Mouse (Mus musculus) CH12.LX (cell line): ENCODE measurements around the gene Alkbh3. TPM values are rescaled to one million over a fixed set of nuclear protein-coding genes. Genes with fewer than 3 reads are reported as not detected.

ENCODE experiments used
- DNase-seq: peaks from one replicate; pipeline ENCODE4 v3.0.0-alpha.2; 2013; ENCODE audit errors: extremely low read depth
- H3K27ac ChIP-seq: 2 replicates; pipeline ENCODE4 v1.5.1; 2012; ENCODE audit warnings: low read depth, mild to moderate bottlenecking, control low read depth, moderate library complexity; ENCODE audit not compliant: insufficient read depth
- H3K27me3 ChIP-seq: replicated peaks from 2 replicates; pipeline ENCODE3; 2012; ENCODE audit warnings: inconsistent platforms
- H3K36me3 ChIP-seq, 2 experiments: replicated peaks in 1 of 2; 2 replicates each; pipeline versions ENCODE3 to v1.6.1; 2012; ENCODE audit warnings: inconsistent platforms in 1 of 2, low read length in 1 of 2, mild to moderate bottlenecking in 1 of 2, mixed read lengths in 1 of 2, moderate library complexity in 1 of 2; ENCODE audit not compliant: control insufficient read depth in 1 of 2, insufficient read depth in 1 of 2
- H3K4me1 ChIP-seq, 2 experiments: 2 replicates each; pipeline ENCODE4 v1.6.1; 2012; ENCODE audit warnings: inconsistent platforms in 1 of 2, moderate library complexity in 1 of 2; ENCODE audit not compliant: insufficient read depth in 2 of 2, control insufficient read depth in 1 of 2
- H3K4me2 ChIP-seq: 2 replicates; pipeline ENCODE4 v1.6.1; 2012; ENCODE audit warnings: low read depth, mild to moderate bottlenecking, control low read depth; ENCODE audit not compliant: poor library complexity, insufficient read depth, severe bottlenecking
- H3K4me3 ChIP-seq, 3 experiments: fragments of 150-350 bp in 1 of 3; sonication (generic) in 1 of 3; replicated peaks in 1 of 3; 2 replicates each; pipeline versions ENCODE3 to v1.5.1; 2011 to 2012; ENCODE audit warnings: low read depth in 2 of 3, low read length in 2 of 3, mild to moderate bottlenecking in 2 of 3, moderate library complexity in 2 of 3, control low read depth in 1 of 3, improper control_type of control experiment in 1 of 3, inconsistent platforms in 1 of 3, mixed read lengths in 1 of 3; ENCODE audit not compliant: poor library complexity in 1 of 3
- H3K79me2 ChIP-seq: replicated peaks from 2 replicates; pipeline ENCODE4 v1.6.1; 2012; ENCODE audit warnings: mild to moderate bottlenecking, moderate library complexity; ENCODE audit not compliant: control insufficient read depth, poor library complexity, insufficient read depth, severe bottlenecking; ENCODE audit errors: extremely low read depth
- H3K9ac ChIP-seq: 2 replicates; pipeline ENCODE4 v1.6.1; 2012; ENCODE audit warnings: low read depth, mild to moderate bottlenecking, control low read depth, moderate library complexity; ENCODE audit not compliant: insufficient read depth
- H3K9me3 ChIP-seq: replicated peaks from 2 replicates; pipeline ENCODE3; 2012; ENCODE audit warnings: low read length, inconsistent platforms, mixed read lengths
- BHLHE40 ChIP-seq: IDR thresholded peaks from 2 replicates; pipeline ENCODE4 v1.6.1; 2011; ENCODE audit warnings: mild to moderate bottlenecking, low read depth, low read length, improper control_type of control experiment
- CHD1 ChIP-seq: IDR thresholded peaks from 2 replicates; pipeline ENCODE4 v1.6.1; 2012; ENCODE audit warnings: low read depth, low read length, improper control_type of control experiment, inconsistent platforms
- CHD2 ChIP-seq: IDR thresholded peaks from 2 replicates; pipeline ENCODE4 v1.6.1; 2011; ENCODE audit warnings: low read length, improper control_type of control experiment
- CTCF ChIP-seq, 2 experiments: IDR thresholded peaks in 1 of 2; conservative IDR thresholded peaks in 1 of 2; 2 replicates each; pipeline ENCODE4 v1.5.1; 2011 to 2012; ENCODE audit warnings: low read depth in 2 of 2, low read length in 2 of 2, improper control_type of control experiment in 1 of 2, inconsistent platforms in 1 of 2, mild to moderate bottlenecking in 1 of 2, moderate library complexity in 1 of 2
- E2F4 ChIP-seq: IDR thresholded peaks from 2 replicates; pipeline ENCODE4 v1.6.1; 2011; ENCODE audit warnings: low read depth, low read length, improper control_type of control experiment; ENCODE audit not compliant: insufficient replicate concordance
- EP300 ChIP-seq: IDR thresholded peaks from 2 replicates; pipeline ENCODE4 v1.6.1; 2011; ENCODE audit warnings: low read length, improper control_type of control experiment
- HCFC1 ChIP-seq: IDR thresholded peaks from 2 replicates; pipeline ENCODE4 v1.6.1; 2012; ENCODE audit warnings: low read depth, mild to moderate bottlenecking, inconsistent platforms, low read length, improper control_type of control experiment
- IRF4 ChIP-seq: IDR thresholded peaks from 2 replicates; pipeline ENCODE4 v1.6.1; 2014; ENCODE audit warnings: low read depth, mild to moderate bottlenecking, inconsistent platforms, low read length, improper control_type of control experiment
- JUND ChIP-seq: conservative IDR thresholded peaks from 2 replicates; pipeline ENCODE4 v1.6.1; 2011; ENCODE audit warnings: low read depth, low read length, improper control_type of control experiment
- KAT2A ChIP-seq: IDR thresholded peaks from 2 replicates; pipeline ENCODE4 v1.6.1; 2012; ENCODE audit warnings: low read length, improper control_type of control experiment, inconsistent platforms; ENCODE audit not compliant: insufficient replicate concordance
- MAFK ChIP-seq: IDR thresholded peaks from 2 replicates; pipeline ENCODE4 v1.6.1; 2011; ENCODE audit warnings: low read length, improper control_type of control experiment; ENCODE audit not compliant: insufficient replicate concordance
- MXI1 ChIP-seq: IDR thresholded peaks from 2 replicates; pipeline ENCODE4 v1.6.1; 2011; ENCODE audit warnings: mild to moderate bottlenecking, low read depth, low read length, improper control_type of control experiment
- RAD21 ChIP-seq: IDR thresholded peaks from 2 replicates; pipeline ENCODE4 v1.6.1; 2011; ENCODE audit warnings: low read depth, mild to moderate bottlenecking, low read length, improper control_type of control experiment, moderate library complexity
- SIN3A ChIP-seq: IDR thresholded peaks from 2 replicates; pipeline ENCODE4 v1.6.1; 2012; ENCODE audit warnings: low read length, improper control_type of control experiment, inconsistent platforms
- SMC3 ChIP-seq: IDR thresholded peaks from 2 replicates; pipeline ENCODE4 v1.6.1; 2011; ENCODE audit warnings: low read depth, low read length, improper control_type of control experiment
- TBP ChIP-seq: conservative IDR thresholded peaks from 2 replicates; pipeline ENCODE4 v1.6.1; 2011; ENCODE audit warnings: low read depth, low read length, improper control_type of control experiment
- TCF12 ChIP-seq: IDR thresholded peaks from 2 replicates; pipeline ENCODE4 v1.6.1; 2014; ENCODE audit warnings: low read depth, mild to moderate bottlenecking, inconsistent platforms, low read length, improper control_type of control experiment
- USF1 ChIP-seq: IDR thresholded peaks from 2 replicates; pipeline ENCODE4 v1.6.1; 2014; ENCODE audit warnings: low read depth, mild to moderate bottlenecking, inconsistent platforms, low read length, improper control_type of control experiment
- ZNF384 ChIP-seq: IDR thresholded peaks from 2 replicates; pipeline ENCODE4 v1.6.1; 2012; ENCODE audit warnings: low read depth, low read length, improper control_type of control experiment, inconsistent platforms
- dilution Hi-C: fragments of 300-500 bp; cut with MboI; formaldehyde crosslinking; loops from 2 replicates; pipeline ENCODE4 v1.14.3; 2020; ENCODE audit warnings: low sequenced_read_pairs; ENCODE audit not compliant: extremely low pct_unique_long_range_greater_than_20kb, extremely low pct_ligation_motif_present
- in situ Hi-C: fragments of 300-500 bp; cut with MboI; formaldehyde crosslinking; loops from 3 replicates; pipeline ENCODE4 v1.14.3; 2019; ENCODE audit warnings: low sequenced_read_pairs, low pct_ligation_motif_present, low pct_unique_long_range_greater_than_20kb, mixed read lengths
- polyA plus RNA-seq: library from polyadenylated mRNA; unstranded; fragments of >175 nt; gene quantifications from 2 replicates; pipeline ENCODE4 v1.2.1, GENCODE M21; 2012; ENCODE audit warnings: low read depth; ENCODE audit not compliant: insufficient read length
- total RNA-seq, 2 experiments: library from RNA; depleted of rRNA; stranded (reverse); fragments of 300-350 nt in 1 of 2; fragments of >200 nt in 1 of 2; gene quantifications; 2 replicates each; pipeline ENCODE4 v1.2.3; 2012 to 2014

Alkbh3 gene
- total and polyA plus RNA-seq, 3 experiments = 53.3 to 69.5 (median 57.9) TPM

GRCm38 (mm10) chr2:93996254-93996653 lies 14.4 kb downstream of the Alkbh3 start, which contains the start of gene Gm27027:
Gm27027 (minus strand) TSS chr2:93996354.
- dilution Hi-C loops = no loop called here

DNA sequence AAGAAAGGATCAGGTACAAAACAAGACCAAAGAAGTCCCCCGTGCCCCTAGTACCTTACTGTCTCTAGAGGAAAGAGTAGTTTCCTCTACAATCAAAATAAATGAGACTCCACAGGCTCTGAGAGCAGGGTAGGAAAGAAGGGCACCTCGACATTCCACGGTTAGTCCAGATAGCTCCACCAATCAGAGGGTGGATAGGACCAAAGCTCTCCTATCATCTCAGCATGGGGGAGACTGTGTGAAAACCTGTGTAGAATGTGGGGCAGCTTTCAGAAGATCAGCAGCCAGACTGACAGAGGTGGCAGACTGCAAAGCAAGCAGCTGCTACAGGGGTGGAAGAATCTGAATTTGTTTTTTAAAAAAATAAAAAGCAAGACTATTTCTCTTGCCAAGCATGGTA lies 17.8 kb downstream of the Alkbh3 start:
- Histone ChIP-seq H3K4me2 (no peak overlapping the region), H3K27ac (no peak overlapping the region), H3K9me3 (no peaks in the 10 kb centered on the region), H3K79me2 (no peaks in the 10 kb centered on the region), H3K9ac (no peak overlapping the region), H3K4me3 (no peak overlapping the region), H3K36me3 (peaks cover 69 to 100% of the 10 kb centered on the region in 2 experiments), H3K4me1 (peaks cover 0 to 6% of the 10 kb centered on the region in 2 experiments; a peak in 1 of 4 replicates)
- no peak for DNase-seq
- dilution Hi-C loops = no loop called here
- TF ChIP-seq SIN3A (no peak), RAD21 (no peak), IRF4 (no peak), CHD1 (no peak), MAFK (no peak), CHD2 (no peak), CTCF (conservative IDR thresholded peaks at IDR 0.05 in 1 of 2, IDR thresholded peaks at IDR 0.05 in 1 of 2; ENCODE audit: low read depth in 2 of 2, low read length in 2 of 2) (no peak), SMC3 (no peak), BHLHE40 (no peak), TCF12 (no peak), ZNF384 (no peak), HCFC1 (no peak)
- TF ChIP-seq, all 38 proteins: peak for 0
- no peaks in the 10 kb centered on the region for H3K27me3 ChIP-seq
- in situ Hi-C loops = loop anchor here (5.0 kb wide), 1 partner anchor 116 kb away; no protein-coding TSS in a partner anchor

More at GRCm38 (mm10) chr2:93996254-93996653, 14.4 kb downstream of the Alkbh3 start, which contains the start of gene Gm27027:
- Histone ChIP-seq H3K4me2 (no peak within 1 kb of the TSS), H3K9ac (no peak within 1 kb of the TSS), H3K4me3 (no peak within 1 kb of the TSS), H3K9me3 (no peaks in the 10 kb centered on the region), H3K27me3 (no peaks in the 10 kb centered on the region), H3K27ac (no peak within 1 kb of the TSS), H3K36me3 (peaks cover 60 to 96% of the 10 kb centered on the region in 2 experiments), H3K79me2 (no peaks in the 10 kb centered on the region), H3K4me1 (no peaks in the 10 kb centered on the region)
- in situ Hi-C loops = no loop called here
- no peak for TF ChIP-seq CTCF (conservative IDR thresholded peaks at IDR 0.05 in 1 of 2, IDR thresholded peaks at IDR 0.05 in 1 of 2; ENCODE audit: low read depth in 2 of 2, low read length in 2 of 2)
- no peak for DNase-seq

DNA sequence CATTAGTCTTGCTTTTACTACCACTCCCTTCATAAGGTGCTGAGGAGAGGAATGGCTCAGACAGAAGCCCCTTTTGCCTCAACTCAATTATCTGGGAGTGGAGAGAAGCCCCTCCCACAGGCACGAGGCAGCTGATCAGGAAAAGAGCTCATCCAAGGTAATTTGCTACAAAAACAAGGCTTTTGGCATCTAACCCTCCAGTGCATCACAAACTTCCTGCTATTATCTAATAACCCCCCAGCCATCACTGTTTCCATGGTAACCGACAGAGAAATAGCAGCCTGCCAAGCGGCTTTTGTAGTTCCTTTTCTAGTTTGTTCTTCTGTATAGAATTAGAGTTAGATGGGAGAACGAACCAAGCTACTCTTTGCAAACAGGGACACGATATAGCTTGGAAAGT lies 18.3 kb downstream of the Alkbh3 start:
- H3K4me3 ChIP-seq = no peak overlapping the region
- DNase-seq = no peak
- H3K4me1 ChIP-seq = peaks cover 0 to 6% of the 10 kb centered on the region in 2 experiments; a peak in 1 of 4 replicates
- in situ Hi-C loops = loop anchor here (5.0 kb wide), 1 partner anchor 115 kb away; no protein-coding TSS in a partner anchor
- no peak for TF ChIP-seq EP300
- no peak for TF ChIP-seq SMC3
- TF ChIP-seq MXI1 = no peak
- TF ChIP-seq KAT2A = no peak
- no peak for TF ChIP-seq E2F4
- TF ChIP-seq CTCF (conservative IDR thresholded peaks at IDR 0.05 in 1 of 2, IDR thresholded peaks at IDR 0.05 in 1 of 2; ENCODE audit: low read depth in 2 of 2, low read length in 2 of 2) = no peak
- no peak for TF ChIP-seq ZNF384
- no peak for TF ChIP-seq TBP
- no peak for TF ChIP-seq USF1
- no peak for TF ChIP-seq JUND
- H3K27me3 ChIP-seq = no peaks in the 10 kb centered on the region
- no peak overlapping the region for H3K4me2 ChIP-seq
- no peak overlapping the region for H3K27ac ChIP-seq
- H3K9me3 ChIP-seq = no peaks in the 10 kb centered on the region
- dilution Hi-C loops = no loop called here
- H3K9ac ChIP-seq = no peak overlapping the region
- peaks cover 73 to 100% of the 10 kb centered on the region in 2 experiments for H3K36me3 ChIP-seq
- no peaks in the 10 kb centered on the region for H3K79me2 ChIP-seq
